Mouse (Mus musculus) embryonic facial prominence, embryonic 11.5 days (tissue): ENCODE data around the gene Lrrc2. TPM values are rescaled to one million over a fixed set of nuclear protein-coding genes. Genes with fewer than 3 reads are reported as not detected.

Experiments
- ATAC-seq: fragments of 200-750 bp; cut with Nextera tagmentation; replicated peaks from 2 replicates; pipeline ENCODE4 v1.8.0; 2017; ENCODE audit warnings: low read depth; ENCODE audit not compliant: insufficient number of reproducible peaks, low FRiP score, low TSS enrichment
- DNase-seq: peaks from one replicate; pipeline ENCODE4 v3.0.0-alpha.2; 2015; ENCODE audit warnings: low spot score
- H3K27ac ChIP-seq: fragments of 300-500 bp; sonication (generic); replicated peaks from 2 replicates; pipeline ENCODE4 v1.5.1; 2014; ENCODE audit warnings: mild to moderate bottlenecking, low read depth, low read length, control low read depth
- H3K27me3 ChIP-seq: fragments of 300-500 bp; sonication (generic); 2 replicates; pipeline ENCODE4 v1.6.1; 2014; ENCODE audit warnings: mild to moderate bottlenecking, low read length, moderate library complexity, mixed read lengths; ENCODE audit not compliant: control insufficient read depth, insufficient read depth
- H3K36me3 ChIP-seq: fragments of 300-500 bp; sonication (generic); replicated peaks from 2 replicates; pipeline ENCODE4 v1.6.1; 2014; ENCODE audit warnings: low read depth, mild to moderate bottlenecking, low read length, moderate library complexity, mixed read lengths; ENCODE audit not compliant: control insufficient read depth, insufficient read depth
- H3K4me1 ChIP-seq: fragments of 300-500 bp; sonication (generic); 2 replicates; pipeline ENCODE4 v1.6.1; 2014; ENCODE audit warnings: low read length, mixed read lengths; ENCODE audit not compliant: control insufficient read depth, insufficient read depth
- H3K4me2 ChIP-seq: fragments of 300-500 bp; sonication (generic); 2 replicates; pipeline ENCODE4 v1.6.1; 2014; ENCODE audit warnings: low read depth, mild to moderate bottlenecking, control low read depth, low read length, moderate library complexity
- H3K4me3 ChIP-seq: fragments of 300-500 bp; sonication (generic); 2 replicates; pipeline ENCODE4 v1.5.1; 2014; ENCODE audit warnings: low read depth, low read length, control low read depth
- H3K9ac ChIP-seq: fragments of 300-500 bp; sonication (generic); replicated peaks from 2 replicates; pipeline ENCODE4 v1.6.1; 2014; ENCODE audit warnings: mild to moderate bottlenecking, control low read depth, low read length
- H3K9me3 ChIP-seq: fragments of 300-500 bp; sonication (generic); replicated peaks from 2 replicates; pipeline ENCODE4 v1.6.1; 2016; ENCODE audit warnings: mild to moderate bottlenecking, low read length, inconsistent platforms, mixed read lengths; ENCODE audit not compliant: control insufficient read depth
- WGBS: fragments of 180-500 bp; shearing (Covaris S2); extraction: QIAGEN DNeasy Blood & Tissue Kit; methylation state at CpG from one replicate; pipeline ENCODE4 v1.1.7; 2014; 5-methylcytosine and 5-hydroxymethylcytosine counted together
- polyA plus RNA-seq: library from polyadenylated mRNA; unstranded; fragments of >200 nt; fragmentation: Nextera tagmentation; extraction: Ambion mirVana; gene quantifications from 2 replicates; pipeline ENCODE4 v1.2.1, GENCODE M21; 2014

Gene Lrrc2
- polyA plus RNA-seq, 1 experiment from 2014 or later, result 0.74 TPM

GRCm38 (mm10) chr9:110915466-110915865, 35.9 kb upstream of the Lrrc2 start:
- WGBS, result 71% methylated on average over 8 of the region's 8 CpGs
- H3K4me1 ChIP-seq, result no peaks in the 10 kb centered on the region

GRCm38 (mm10) chr9:110916786-110917185, 34.6 kb upstream of the Lrrc2 start, which contains the start of gene Fam240a:
TSS of gene Fam240a (minus strand) at chr9:110916861.
- ATAC-seq (no peak), DNase-seq (no peak)
- no peak within 1 kb of the TSS for H3K9ac ChIP-seq
- H3K4me3 ChIP-seq, result no peak within 1 kb of the TSS
- no peaks in the 10 kb centered on the region for H3K36me3 ChIP-seq
- H3K27ac ChIP-seq, result no peak within 1 kb of the TSS
- 86% methylated on average over 7 of the region's 7 CpGs for WGBS
- no peak within 1 kb of the TSS for H3K4me2 ChIP-seq
- no peaks in the 10 kb centered on the region for H3K9me3 ChIP-seq
- H3K4me1 ChIP-seq, result no peaks in the 10 kb centered on the region
- no peaks in the 10 kb centered on the region for H3K27me3 ChIP-seq

More at GRCm38 (mm10) chr9:110915466-110915865, 35.9 kb upstream of the Lrrc2 start:
- no peaks in the 10 kb centered on the region for H3K27me3 ChIP-seq
- no peak for ATAC-seq
- no peak overlapping the region for H3K4me2 ChIP-seq
- no peak overlapping the region for H3K27ac ChIP-seq
- H3K9me3 ChIP-seq, result no peaks in the 10 kb centered on the region
- H3K36me3 ChIP-seq, result no peaks in the 10 kb centered on the region
- H3K4me3 ChIP-seq, result no peak overlapping the region
- DNase-seq, result no peak
- no peak overlapping the region for H3K9ac ChIP-seq

GRCm38 (mm10) chr9:110920665-110921419, 30.5 kb upstream of the Lrrc2 start:
- H3K36me3 ChIP-seq, result no peaks in the 10 kb centered on the region
- H3K4me3 ChIP-seq, result no peak overlapping the region
- H3K9ac ChIP-seq, result no peak overlapping the region
- no peaks in the 10 kb centered on the region for H3K27me3 ChIP-seq
- 49% methylated on average over 15 of the region's 15 CpGs for WGBS
- no peaks in the 10 kb centered on the region for H3K4me1 ChIP-seq
- ATAC-seq, result no peak
- H3K9me3 ChIP-seq, result no peaks in the 10 kb centered on the region
- no peak overlapping the region for H3K27ac ChIP-seq
- no peak overlapping the region for H3K4me2 ChIP-seq
- peak; percentile 46 for DNase-seq

GRCm38 (mm10) chr9:110922759-110923158, 28.6 kb upstream of the Lrrc2 start:
- no peak overlapping the region for H3K4me2 ChIP-seq
- DNase-seq (peak; percentile 84), ATAC-seq (no peak)
- H3K9ac ChIP-seq, result no peak overlapping the region
- no peaks in the 10 kb centered on the region for H3K9me3 ChIP-seq
- H3K36me3 ChIP-seq, result no peaks in the 10 kb centered on the region
- 16% methylated on average over 7 of the region's 7 CpGs for WGBS
- no peak overlapping the region for H3K27ac ChIP-seq
- no peaks in the 10 kb centered on the region for H3K4me1 ChIP-seq
- H3K27me3 ChIP-seq, result no peaks in the 10 kb centered on the region
- no peak overlapping the region for H3K4me3 ChIP-seq

GRCm38 (mm10) chr9:110931573-110931972, 19.8 kb upstream of the Lrrc2 start:
- no peak for ATAC-seq

GRCm38 (mm10) chr9:110933850-110934437, 17.4 kb upstream of the Lrrc2 start:
- ATAC-seq (no peak), DNase-seq (no peak)
- no peaks in the 10 kb centered on the region for H3K9me3 ChIP-seq
- no peaks in the 10 kb centered on the region for H3K27me3 ChIP-seq
- H3K9ac ChIP-seq, result no peak overlapping the region
- no peaks in the 10 kb centered on the region for H3K36me3 ChIP-seq
- no peaks in the 10 kb centered on the region for H3K4me1 ChIP-seq
- no peak overlapping the region for H3K27ac ChIP-seq
- H3K4me3 ChIP-seq, result no peak overlapping the region
- H3K4me2 ChIP-seq, result no peak overlapping the region
- WGBS, result 78% methylated on average over 12 of the region's 12 CpGs

More at GRCm38 (mm10) chr9:110931573-110931972, 19.8 kb upstream of the Lrrc2 start:
- no peak for DNase-seq
- Histone ChIP-seq H3K27ac (no peak overlapping the region), H3K36me3 (no peaks in the 10 kb centered on the region), H3K4me2 (no peak overlapping the region), H3K4me3 (no peak overlapping the region), H3K9ac (no peak overlapping the region), H3K9me3 (no peaks in the 10 kb centered on the region), H3K4me1 (no peaks in the 10 kb centered on the region), H3K27me3 (no peaks in the 10 kb centered on the region)
- 75% methylated on average over 6 of the region's 6 CpGs for WGBS

GRCm38 (mm10) chr9:110935941-110936340, 15.4 kb upstream of the Lrrc2 start:
- 84% methylated on average over 7 of the region's 7 CpGs for WGBS
- Histone ChIP-seq H3K27ac (no peak overlapping the region), H3K36me3 (no peaks in the 10 kb centered on the region), H3K4me1 (no peaks in the 10 kb centered on the region), H3K9ac (no peak overlapping the region), H3K27me3 (no peaks in the 10 kb centered on the region), H3K4me2 (no peak overlapping the region), H3K9me3 (no peaks in the 10 kb centered on the region), H3K4me3 (no peak overlapping the region)
- no peak for DNase-seq
- ATAC-seq, result no peak
